Mouse (Mus musculus) layer of hippocampus, postnatal 10 days (tissue): ENCODE measurements around the gene Tmod2. TPM values are rescaled to one million over a fixed set of nuclear protein-coding genes. Genes with fewer than 3 reads are reported as not detected.
A peak's percentile ranks its signal among the peaks of the same experiment; 100 is the strongest.
"Not testable (repeated sequence)": the region's sequence is repeated elsewhere in the genome, so short reads cannot be mapped to it uniquely, and the experiment has no call there.

Experiments used
- DNase-seq, 2 experiments: peaks; one replicate each; pipeline ENCODE4 v3.0.0; 2021; ENCODE audit warnings: low spot score in 2 of 2
- long read RNA-seq: library from polyadenylated mRNA; stranded (forward); transcript quantifications from one replicate; pipeline ENCODE4 v2.0.0, GENCODE M21; 2023
- total RNA-seq, 2 experiments: library from RNA; stranded (reverse); gene quantifications; 2 replicates each; pipeline ENCODE4 v1.2.3; 2021

Tmod2 gene
- total RNA-seq, result 100 to 1,000 TPM; 437 to 472 TPM
- long read RNA-seq, full-length matches to known transcripts, result 6 of 41 reads
- long read RNA-seq, partial matches to known transcripts, result 0 of 41 reads
- long read RNA-seq, other reads (novel, unspliced or antisense), result 35 of 41 reads

DNA sequence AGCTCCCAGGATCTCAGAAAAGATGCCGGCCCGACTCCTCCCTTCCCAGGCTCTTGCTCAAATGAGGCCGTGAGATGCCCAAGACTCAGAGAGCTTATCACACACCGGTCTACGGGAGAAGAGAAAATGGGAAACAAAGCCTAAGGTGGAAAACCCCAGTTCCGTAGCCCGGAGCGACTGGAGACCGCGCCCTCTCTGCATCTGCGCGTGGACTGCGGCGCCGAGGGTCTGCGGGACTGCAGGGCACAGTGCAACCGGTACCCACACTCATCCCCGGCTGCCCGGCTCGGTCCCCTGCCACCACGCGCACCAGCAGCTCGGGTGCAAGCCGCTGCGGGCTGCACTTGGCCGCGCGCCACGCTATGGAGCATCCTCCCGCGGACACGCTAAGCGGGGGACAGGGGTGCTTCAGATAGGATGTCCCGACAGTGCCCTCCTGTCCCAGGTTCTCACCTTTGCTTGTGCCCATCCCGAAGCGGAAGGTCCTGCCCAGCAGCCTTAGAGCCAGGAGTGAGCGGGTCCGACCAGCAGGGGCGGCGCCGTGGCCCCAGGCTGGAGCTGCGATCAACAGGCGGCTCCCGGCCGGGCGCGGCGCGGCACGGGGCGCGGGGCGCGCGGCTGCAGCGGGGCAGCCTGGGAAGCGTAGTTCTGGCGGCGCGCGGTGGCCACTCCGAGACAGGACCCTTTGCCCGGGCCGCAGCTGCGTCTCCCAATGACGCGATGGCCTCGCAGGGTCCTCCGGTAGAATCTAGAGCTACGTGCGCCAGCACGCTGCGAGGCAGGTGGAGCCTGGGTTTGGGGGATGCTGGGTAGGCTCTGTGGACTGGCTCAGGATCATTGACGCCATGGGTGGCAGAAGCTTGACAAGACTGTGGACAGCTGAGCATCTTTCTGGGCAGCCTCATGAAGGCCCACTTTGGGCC, at the start of gene Tmod2:
TSS of gene Tmod2 (minus strand) at position 755 of the 923 bp plus-strand sequence.
- DNase-seq, result peak; percentile 76 to 85

DNA sequence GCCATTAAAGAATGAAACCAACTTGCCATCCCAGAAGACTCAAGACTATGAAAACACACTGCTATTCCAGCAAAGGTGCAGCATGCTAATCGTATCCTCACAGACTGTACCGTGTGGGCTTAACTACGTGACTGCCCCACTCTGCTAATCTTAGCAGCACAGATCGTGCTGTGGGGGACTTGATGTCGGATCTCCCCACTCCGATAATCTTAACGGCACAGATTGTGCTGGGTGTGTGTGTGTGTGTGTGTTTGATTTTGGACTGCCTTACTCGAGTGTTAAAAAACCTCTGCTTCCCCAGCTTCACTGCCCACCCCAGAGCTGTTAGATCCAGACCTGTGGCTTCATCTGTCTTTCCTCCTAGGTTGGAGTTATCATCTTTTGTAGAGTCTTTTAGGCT, 49.8 kb upstream of the Tmod2 start:
- no peak for DNase-seq

DNA sequence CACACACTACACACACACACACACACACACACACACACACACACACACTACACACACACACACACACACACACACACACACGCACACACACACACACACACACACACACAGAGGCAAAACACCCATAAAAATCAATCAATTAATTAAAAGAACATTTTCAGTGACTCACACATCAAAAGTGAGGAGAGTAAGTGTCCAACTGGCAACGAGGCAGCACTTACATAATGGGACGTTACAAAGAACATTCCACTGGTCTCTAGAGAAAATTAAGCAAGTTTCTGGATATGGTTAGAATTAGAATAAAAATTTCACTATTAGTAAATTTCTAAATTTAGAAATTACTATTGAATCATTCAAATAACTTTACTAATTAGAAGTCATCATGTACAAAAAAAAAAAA, 45.3 kb upstream of the Tmod2 start:
- not testable (repeated sequence) for DNase-seq

DNA sequence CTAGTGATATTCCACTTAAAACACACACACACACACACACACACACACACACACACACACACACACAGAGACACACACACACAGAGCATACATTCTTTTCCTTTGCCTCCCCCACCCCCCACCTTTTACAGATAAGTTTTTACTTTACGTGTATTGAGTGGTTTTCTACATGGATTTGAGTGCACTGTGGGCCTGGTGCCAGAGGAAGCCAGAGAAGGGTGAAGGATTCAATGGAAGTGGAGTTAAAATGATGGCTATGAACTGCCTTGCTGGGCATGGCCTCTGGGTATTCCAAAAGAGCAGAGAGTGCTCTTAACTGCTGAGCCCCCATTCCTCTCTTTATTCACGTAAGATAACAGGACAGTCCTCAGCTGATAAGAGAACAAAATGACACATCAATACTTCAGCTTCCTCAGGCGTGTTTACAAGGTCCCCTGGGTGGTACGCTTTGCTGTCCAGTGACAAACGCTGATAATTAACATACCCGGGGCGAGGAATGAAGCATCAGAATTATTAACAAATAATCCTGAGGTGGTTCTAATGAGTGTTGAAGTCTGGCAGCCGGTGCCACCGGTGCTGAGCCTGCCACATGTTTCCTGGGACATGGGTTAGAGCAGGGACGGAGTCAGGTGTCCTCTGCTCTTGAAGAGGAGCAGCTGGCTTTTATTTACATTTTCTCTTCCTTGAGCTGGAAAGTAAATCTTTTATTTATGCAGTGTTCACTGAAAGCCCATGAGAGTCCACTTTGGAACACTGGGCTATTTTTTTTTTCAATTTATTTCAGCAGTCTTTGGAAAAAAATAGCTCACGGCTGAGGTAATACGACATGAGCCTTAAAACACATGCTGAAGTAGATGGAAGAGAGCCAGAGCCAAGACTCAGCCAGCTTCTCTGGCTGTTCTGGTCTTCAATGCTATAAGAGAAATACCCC, 43.1 kb upstream of the Tmod2 start:
- no peak for DNase-seq

DNA sequence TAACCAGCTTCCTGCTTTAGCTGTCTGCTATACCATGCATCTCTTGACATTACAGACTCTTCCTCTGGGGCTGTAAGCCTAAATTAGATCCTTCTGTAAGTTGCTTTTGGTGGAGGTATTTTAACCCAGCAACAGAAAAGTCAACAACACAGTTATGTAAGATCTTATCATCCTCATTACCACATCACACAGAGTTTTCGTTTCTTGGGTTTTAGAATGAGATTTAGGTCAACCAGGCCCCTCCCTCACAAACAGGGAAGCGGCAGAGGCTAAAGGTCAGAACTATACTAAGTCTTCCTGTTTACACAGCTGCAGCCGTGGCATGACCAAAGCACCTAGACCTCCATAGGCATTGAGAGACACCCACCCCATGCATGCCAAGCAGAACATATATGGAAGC, 34.3 kb upstream of the Tmod2 start:
- no peak for DNase-seq

DNA sequence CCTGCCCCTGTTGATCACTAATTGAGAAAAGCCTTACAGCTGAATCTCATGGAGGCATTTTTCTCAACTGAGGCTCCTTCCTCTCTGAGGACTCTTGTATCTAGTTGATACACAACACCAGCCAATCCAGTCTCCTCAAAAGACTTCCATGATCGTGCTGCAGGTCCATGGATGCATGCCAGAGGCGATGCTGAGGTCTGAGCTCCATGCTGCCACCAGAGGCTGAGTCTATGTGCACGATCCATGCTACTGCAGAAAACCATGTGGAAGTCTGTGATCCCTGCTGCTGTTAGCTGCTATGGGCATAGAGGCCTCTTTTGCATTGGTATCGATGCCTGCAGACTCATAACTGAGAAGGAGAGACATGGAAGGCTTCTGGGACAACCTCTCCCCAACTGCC, 23.1 kb upstream of the Tmod2 start:
- DNase-seq, result no peak

DNA sequence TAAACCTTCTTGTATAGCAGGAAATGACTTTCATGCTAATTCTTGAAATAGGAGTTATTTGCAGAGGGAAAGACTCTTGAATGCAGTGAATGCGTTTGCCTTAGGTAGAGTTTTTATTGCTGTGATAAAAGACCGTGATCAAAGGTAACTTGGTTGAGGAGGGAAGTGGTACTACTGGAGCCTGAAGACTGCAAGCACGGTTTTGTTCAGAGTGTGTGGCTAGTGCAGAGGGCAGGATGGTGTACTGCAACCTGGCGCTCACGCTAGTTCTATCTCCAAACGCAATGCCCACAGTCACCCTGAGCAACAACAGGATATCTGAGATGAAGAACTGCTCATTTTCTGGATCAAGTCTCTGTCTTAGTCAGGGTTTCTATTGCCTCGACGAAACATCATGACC, 22.5 kb upstream of the Tmod2 start:
- no peak for DNase-seq

DNA sequence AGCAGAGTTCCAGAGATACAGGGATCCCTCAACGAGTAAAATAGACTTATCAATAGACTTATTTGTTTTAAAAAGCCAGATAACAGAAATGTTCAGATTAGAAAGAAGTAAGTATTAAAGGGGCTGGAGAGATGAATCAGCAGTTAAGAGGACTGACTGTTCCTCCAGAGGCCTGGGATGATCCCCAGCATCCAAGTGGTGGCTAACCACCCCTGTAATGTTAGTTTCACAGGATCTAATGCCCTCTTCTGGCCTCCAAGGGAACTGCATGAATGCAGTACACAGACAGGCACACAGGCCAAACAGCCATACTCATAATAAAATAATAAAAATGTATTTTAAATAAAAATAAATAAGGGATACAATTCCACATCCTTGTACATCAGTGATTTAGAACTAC, 21.8 kb upstream of the Tmod2 start:
- DNase-seq, result peak in 1 of 2 experiments; percentile 40

DNA sequence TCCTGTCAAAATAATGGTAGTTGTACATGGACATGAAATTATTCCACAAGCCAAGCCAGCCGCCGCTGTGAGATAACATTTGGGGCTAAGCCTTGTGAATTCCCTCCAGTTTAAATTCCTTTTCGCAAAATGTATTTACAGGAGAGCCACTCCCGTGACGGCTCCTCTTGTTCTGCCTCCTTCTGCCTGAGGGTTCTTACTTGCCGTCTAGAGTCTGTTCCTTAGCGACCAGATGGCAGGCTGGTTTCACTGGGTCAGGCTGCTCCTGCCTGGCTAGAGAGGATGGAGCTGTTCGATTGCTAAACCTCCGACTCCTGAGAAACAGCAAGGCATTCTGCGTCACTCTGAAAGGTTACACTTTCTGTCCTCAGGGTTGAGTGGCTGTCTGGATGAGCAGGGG, 21.0 kb upstream of the Tmod2 start:
- DNase-seq, result no peak

DNA sequence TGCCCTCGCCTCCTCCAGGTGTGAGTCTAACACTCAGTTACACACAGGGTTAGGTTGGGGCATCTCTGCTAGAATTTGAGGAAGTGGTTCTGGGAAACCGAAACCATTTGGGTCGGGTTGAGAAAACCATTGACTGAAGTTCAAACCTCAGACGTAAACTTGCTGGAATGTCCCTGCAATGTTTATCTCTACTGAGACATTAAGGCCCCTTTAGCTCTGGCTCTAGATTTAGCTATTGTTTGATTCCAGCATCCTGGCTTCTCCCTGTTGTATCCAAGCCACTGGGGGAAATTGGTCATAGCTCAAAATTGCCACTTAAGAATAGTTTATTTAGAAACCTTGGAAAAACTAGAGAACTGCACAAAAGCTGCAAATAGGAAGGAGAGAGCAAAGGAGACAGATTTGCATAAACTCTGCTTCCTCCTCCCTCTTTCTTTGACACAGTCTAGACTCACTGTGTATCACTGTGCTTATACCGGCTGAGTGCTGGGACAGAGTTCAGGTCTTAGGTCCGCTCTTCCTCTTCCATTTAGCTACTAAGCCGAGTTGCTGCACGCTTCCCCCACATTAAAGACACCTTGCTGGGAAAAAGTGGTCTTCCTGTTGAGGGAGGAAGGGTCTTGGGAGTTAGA, 19.8 kb upstream of the Tmod2 start:
- no peak for DNase-seq

DNA sequence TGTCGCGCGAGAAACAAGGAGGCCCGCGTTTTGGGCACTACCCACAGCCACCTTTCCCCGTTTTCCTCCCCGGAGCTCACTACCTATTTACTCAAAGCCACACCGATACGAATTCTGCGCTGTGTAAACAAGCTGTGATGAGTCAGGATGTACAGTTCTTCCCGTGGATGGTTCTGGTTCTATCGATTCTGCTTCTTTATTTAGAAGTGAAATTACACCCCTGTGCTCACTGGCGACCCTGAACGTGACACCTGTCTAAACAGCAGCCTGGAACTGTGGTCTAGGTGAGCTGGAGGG, 15.1 kb upstream of the Tmod2 start:
- DNase-seq, result no peak

DNA sequence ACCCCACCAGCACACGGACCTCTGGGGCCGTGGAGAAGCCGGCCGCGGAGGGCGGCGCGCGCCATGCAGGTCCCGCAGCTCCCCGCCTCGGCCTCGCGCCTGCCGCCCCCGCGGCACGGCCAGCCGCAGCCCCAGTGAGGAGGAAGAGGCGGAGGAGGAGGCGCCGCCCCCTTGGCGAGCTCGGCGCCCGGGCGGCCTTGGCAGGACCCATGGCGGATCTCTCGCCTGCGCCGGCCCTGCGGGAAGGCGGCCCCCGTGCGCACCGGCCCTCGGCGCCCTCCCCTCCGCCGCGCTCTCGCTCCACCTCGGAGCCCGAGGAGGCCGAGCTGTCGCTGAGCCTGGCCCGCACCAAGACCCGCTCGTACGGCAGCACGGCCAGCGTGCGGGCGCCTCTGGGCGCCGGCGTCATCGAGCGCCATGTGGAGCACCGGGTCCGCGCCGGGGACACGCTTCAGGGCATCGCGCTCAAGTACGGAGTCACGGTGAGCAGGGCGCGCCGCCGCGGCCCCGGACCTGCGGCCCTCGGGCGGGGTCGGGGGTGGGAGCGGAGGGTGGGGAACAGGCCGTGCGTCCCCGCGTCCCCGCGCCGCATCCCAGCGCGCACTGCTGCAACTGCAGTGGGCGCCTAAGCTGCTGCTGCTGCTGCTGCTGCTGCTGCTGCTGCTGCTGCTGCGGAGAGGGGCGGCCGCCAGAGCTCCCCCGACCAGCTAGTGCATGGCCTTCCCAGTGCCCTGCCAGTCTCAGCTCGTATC, 14.6 kb upstream of the Tmod2 start, which contains the start of gene Lysmd2:
TSS of gene Lysmd2 (plus strand) at position 186 of the 752 bp plus-strand sequence.
- DNase-seq, result peak; percentile 67 to 82

DNA sequence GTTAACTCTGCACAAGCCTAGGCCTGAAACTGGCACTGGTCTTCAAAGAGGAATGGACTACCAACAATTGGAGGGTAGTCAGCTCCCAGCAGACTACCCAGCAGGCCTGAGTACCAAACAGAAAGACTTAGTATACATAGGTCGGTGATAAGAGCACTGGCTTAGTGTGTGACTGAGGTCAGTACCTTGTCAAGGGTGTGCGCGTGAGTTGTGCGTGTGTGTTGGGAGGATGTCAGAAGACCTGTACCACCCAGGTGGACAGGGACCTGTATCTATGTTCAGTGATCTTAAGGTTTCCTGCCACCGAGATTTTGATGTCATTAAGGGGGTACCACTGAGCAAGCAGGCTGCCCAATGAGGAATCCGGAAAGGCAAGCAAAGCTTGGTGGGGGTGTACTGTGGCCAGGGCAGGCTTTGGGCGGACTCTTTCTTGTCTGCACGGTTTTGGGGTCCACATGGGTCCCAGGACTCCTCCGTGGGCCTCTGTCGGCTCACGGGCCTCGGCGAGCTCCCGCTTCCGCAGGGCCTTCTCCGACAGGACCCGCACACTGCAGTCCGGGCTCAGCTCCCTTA, 13.9 kb upstream of the Tmod2 start:
- DNase-seq, result peak in 1 of 2 experiments; percentile 36

DNA sequence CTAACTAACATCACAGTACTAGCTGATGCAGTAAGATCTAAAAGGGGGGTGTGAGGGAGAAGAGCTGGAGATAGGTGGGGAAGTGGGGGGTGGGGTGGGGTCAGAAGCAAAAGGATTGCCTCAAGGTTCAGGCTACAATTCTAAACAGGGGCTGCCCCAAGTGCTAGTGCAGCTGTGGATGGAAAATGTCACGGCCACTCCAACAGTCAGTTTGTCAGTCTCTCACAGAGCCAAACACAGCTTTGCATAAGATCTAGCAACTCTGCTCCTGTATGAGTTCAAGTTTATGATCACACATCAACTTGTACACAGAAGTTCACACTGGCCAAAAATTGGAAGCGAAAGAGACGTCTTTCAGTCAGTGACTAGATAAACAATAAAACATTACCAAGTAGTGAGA, 10.3 kb upstream of the Tmod2 start:
- DNase-seq, result no peak

DNA sequence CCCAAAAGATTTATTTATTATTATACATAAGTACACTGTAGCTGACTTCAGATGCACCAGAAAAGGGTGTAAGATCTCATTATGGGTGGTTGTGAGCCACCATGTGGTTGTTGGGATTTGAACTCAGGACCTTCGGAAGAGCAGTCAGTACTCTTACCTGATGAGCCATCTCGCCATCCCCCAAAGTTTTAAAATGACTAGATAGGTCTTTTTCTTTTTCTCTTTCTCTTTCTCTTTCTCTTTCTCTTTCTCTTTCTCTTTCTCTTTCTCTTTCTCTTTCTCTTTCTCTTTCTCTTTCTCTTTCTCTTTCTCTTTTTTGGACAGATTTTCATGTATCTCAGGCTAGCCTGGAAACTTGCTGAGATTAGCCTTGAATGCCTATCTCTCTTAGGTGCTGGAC, 8.6 kb upstream of the Tmod2 start:
- DNase-seq, result not testable (repeated sequence)

DNA sequence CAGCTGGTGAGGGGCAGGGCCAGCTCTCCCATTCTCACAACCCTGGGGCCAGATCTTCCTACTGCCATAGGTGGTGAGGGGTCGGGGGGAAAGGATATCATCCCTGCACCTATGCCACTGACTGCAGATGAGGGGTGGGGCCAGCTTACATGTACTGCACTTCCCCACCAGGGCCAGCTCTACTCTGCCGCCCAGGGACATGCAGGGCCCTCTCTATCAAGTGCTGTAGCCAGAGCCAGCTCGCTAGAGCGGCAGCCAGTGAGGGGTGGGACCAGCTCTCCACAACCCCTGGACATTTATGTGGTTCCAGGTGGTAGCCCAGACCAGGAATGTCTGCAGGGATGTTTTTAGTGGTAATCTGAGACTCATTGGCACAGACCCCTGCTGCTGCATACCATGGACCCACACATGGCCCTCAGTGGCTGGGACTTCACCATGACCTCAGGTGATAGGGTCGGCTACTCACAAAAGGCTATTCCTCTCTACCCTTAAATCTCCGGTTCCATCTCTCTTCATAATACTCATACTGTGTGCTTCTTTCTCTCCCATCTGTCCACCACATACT, 7.8 kb upstream of the Tmod2 start:
- no peak for DNase-seq

DNA sequence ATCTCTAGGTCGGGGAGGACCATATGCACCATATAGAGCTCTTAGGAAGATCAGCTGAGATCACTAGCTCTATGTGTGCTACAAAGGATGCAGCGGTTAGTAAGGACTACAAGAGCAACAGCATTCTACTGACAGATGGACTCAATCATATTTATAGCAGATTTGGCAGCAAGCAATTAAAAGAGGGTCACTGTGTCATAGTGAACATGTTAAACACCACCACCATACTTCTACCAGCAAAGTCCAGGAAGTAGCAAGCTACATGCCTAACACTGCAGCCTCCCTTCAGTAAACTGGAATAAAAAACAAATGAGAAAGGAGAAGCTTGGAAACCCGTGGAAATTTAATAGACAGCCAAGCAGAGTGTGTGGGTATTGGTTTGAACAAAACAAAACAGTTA, 5.4 kb upstream of the Tmod2 start:
- DNase-seq, result no peak

DNA sequence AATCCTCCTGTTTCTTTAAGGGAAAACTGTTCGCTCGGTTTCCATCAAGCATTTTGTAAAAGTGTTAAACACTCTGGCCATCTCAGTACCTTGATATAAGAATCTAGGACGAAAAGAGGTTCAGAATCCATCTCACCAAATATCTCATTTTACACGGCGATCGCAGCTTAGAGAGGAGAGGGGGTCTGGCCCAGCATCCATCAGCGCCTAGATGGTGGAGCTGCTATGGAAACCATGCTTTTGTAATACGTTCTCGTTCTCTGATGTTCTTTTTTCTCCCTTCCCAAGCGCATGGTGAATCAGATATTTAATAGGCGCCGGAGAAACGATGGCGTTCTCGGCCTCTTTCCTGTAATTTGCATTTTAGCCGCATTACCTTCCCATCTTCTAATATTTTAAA, 1.2 kb downstream of the Tmod2 start:
- DNase-seq, result peak in 1 of 2 experiments; percentile 43

DNA sequence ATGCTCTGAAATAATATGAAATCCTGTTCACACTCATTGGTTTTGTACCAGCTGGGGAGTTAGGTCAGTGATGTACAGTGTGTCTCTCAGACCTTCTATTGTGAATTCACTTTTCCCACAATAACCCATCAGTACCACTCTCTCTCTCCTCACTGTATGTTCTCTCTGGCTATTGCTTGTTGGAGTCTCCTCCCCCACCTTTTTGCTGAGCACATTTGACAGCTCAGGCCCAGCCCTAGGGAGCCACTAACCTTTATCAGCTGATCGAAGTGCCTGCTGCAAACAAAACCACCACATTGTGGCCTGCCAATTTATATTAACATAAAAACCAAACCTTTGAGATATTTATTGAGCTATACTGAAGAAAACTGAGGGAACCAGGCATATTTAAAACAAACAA, 1.6 kb downstream of the Tmod2 start:
- DNase-seq, result no peak

DNA sequence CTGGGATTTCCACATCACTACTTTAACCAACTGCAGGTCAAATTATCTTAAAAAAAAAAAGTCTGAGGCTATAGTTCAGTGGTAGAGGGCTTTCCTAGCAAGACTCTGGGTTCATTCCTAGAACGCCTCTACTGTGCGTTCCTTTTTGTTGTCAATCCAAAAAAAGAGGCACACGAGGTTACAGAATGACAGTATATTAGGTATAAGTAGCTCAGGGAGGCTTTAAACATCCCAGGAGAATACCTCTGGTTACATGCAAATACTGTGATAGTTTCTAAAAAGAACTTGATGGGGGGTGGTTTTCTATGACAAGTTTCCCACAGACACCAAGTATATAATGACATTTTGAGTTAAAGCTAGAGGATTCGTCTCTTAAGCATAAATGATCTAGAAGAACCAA, 3.6 kb downstream of the Tmod2 start:
- no peak for DNase-seq
